In the genomic region with DNA sequence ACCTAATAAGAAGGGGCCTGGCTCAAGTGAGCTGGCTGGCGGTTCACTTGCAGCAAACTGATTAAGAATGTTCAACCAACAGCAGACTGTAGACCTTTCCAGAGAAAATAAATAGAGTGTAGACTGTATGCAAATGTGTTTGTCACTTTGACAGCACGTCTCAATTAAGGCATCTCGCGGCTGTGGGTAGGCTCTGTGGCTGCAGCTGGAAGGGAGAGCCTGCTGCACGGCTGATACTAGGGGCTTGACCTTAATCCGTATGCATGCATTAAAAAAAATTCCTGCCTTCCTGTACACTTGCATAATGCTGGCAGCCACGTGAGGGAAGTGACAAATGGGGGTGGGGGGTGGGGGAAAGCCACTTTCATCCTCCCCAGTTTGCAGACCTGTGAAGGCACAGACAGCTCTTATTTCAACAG, we compare ENCODE assay signal across 10 mouse cellular contexts.
DNase-seq lines count a peak whose midpoint lies in the region; ATAC-seq and TF ChIP-seq lines count a peak whose summit lies in the region.
"Had no signal": no experiment of that assay in that cellular context is flagged by ENCODE, and none has a peak within 500 bp of the region (broad histone marks: within the 10 kb centered on the region; RNA-seq: fewer than 3 reads in every experiment).

No protein-coding gene starts in this region.

- no peak overlapping the region for H3K27ac ChIP-seq in stomach, embryonic 15.5 days
- no peak overlapping the region for H3K27ac ChIP-seq in stomach, postnatal 0 days (replicated peaks)
- peak overlapping the region; percentile 88 for H3K27ac ChIP-seq in forebrain, embryonic 16.5 days (ENCODE audit: low read length)
- H3K27ac ChIP-seq: macrophage had no signal

- no peak overlapping the region for H3K4me3 ChIP-seq in stomach, embryonic 15.5 days (replicated peaks)
- H3K4me3 ChIP-seq in stomach, postnatal 0 days (ENCODE audit: low read depth, low read length): no peak overlapping the region
- H3K4me3 ChIP-seq in forebrain, embryonic 16.5 days (replicated peaks; ENCODE audit: low read length): no peak overlapping the region
- H3K4me3 ChIP-seq in lung, adult 2 months (replicated peaks; ENCODE audit: extremely low read depth, low read depth, low read length): no peak overlapping the region

- H3K9me3 ChIP-seq in stomach, embryonic 15.5 days: no peaks in the 10 kb centered on the region
- H3K9me3 ChIP-seq in stomach, postnatal 0 days (ENCODE audit: control insufficient read depth, low read length): no peaks in the 10 kb centered on the region
- H3K9me3 ChIP-seq in forebrain, embryonic 16.5 days (ENCODE audit: control insufficient read depth, low read length): no peaks in the 10 kb centered on the region

- TF ChIP-seq EP300 in stomach, postnatal 0 days (optimal IDR thresholded peaks at IDR 0.05): no peak

- no peak for TF ChIP-seq POLR2A in lung, adult 2 months (IDR thresholded peaks at IDR 0.05; ENCODE audit: borderline replicate concordance, extremely low read depth, low read depth, low read length)

- H3K4me2 ChIP-seq in stomach, embryonic 15.5 days: no peak overlapping the region
- no peak overlapping the region for H3K4me2 ChIP-seq in stomach, postnatal 0 days (replicated peaks; ENCODE audit: low read depth)
- H3K4me2 ChIP-seq in forebrain, embryonic 16.5 days (ENCODE audit: low read length): no peak overlapping the region; the same call in 1 of the 2 replicates

- 0 out of 2 replicates have a peak, but pooled peaks cover 8% of the 10 kb centered on the region for H3K4me1 ChIP-seq in stomach, embryonic 15.5 days
- H3K4me1 ChIP-seq in stomach, postnatal 0 days (replicated peaks; ENCODE audit: control insufficient read depth, insufficient read depth): no peaks in the 10 kb centered on the region
- peaks cover 19% of the 10 kb centered on the region for H3K4me1 ChIP-seq in forebrain, embryonic 16.5 days (replicated peaks; ENCODE audit: control insufficient read depth, insufficient read depth, low read length)
- H3K4me1 ChIP-seq in lung, adult 2 months (ENCODE audit: control insufficient read depth, insufficient read depth, low read length): no peaks in the 10 kb centered on the region

- no peak overlapping the region for H3K9ac ChIP-seq in stomach, embryonic 15.5 days
- no peak overlapping the region for H3K9ac ChIP-seq in stomach, postnatal 0 days (ENCODE audit: low read length)
- H3K9ac ChIP-seq in forebrain, embryonic 16.5 days (replicated peaks; ENCODE audit: low read depth, low read length): no peak overlapping the region

- H3K36me3 ChIP-seq in stomach, embryonic 15.5 days: no peaks in the 10 kb centered on the region
- no peaks in the 10 kb centered on the region for H3K36me3 ChIP-seq in stomach, postnatal 0 days (ENCODE audit: control insufficient read depth, insufficient read depth, low read length)
- H3K36me3 ChIP-seq in forebrain, embryonic 16.5 days (ENCODE audit: control insufficient read depth, insufficient read depth): no peaks in the 10 kb centered on the region

- ATAC-seq in stomach, embryonic 15.5 days (ENCODE audit: insufficient read depth, low FRiP score, low read depth): peak; percentile 39; the same call in 1 of the 2 replicates
- ATAC-seq in stomach, postnatal 0 days (ENCODE audit: low FRiP score, low TSS enrichment): no peak
- ATAC-seq in forebrain, embryonic 16.5 days: peak; percentile 94

- no peak for TF ChIP-seq CTCF in stomach, postnatal 0 days (IDR thresholded peaks at IDR 0.05; ENCODE audit: low read depth)
- TF ChIP-seq CTCF in lung, adult 2 months (IDR thresholded peaks at IDR 0.05; ENCODE audit: insufficient read depth, low read length): no peak

- no peaks in the 10 kb centered on the region for H3K27me3 ChIP-seq in stomach, embryonic 15.5 days (replicated peaks)
- no peaks in the 10 kb centered on the region for H3K27me3 ChIP-seq in stomach, postnatal 0 days (ENCODE audit: control insufficient read depth, insufficient read depth, low read length)
- H3K27me3 ChIP-seq in forebrain, embryonic 16.5 days (replicated peaks; ENCODE audit: control insufficient read depth, insufficient read depth, low read length): no peaks in the 10 kb centered on the region

- no peak for DNase-seq in stomach, postnatal 0 days (ENCODE audit: low spot score)
- DNase-seq in mesoderm, embryonic 11.5 days (ENCODE audit: low read depth, low spot score): peak; percentile 62
- DNase-seq in right cerebral cortex, postnatal 14 days: no peak
- DNase-seq in adrenal gland, adult 18-20 months (ENCODE audit: low spot score in 2 of 2): no peak
- DNase-seq in ovary, postnatal 10 days (ENCODE audit: low spot score): no peak
- DNase-seq in lung, adult 2 months: no peak
- DNase-seq: cerebellum, postnatal 36 days had no signal

- WGBS in stomach, embryonic 15.5 days: 18% methylated on average over 7 of the region's 7 CpGs
- WGBS in stomach, postnatal 0 days: 25% methylated on average over 7 of the region's 7 CpGs
- 4% methylated on average over 7 of the region's 7 CpGs for WGBS in forebrain, embryonic 16.5 days
- WGBS in lung, adult 2 months: 42% methylated on average over 7 of the region's 7 CpGs
